Mouse (Mus musculus): ENCODE measurements around the gene Pde4d. TPM values are rescaled to one million over a fixed set of nuclear protein-coding genes. Genes with fewer than 3 reads are reported as not detected.
"Not testable (repeated sequence)": the region's sequence is repeated elsewhere in the genome, so short reads cannot be mapped to it uniquely, and the experiment has no call there.

Pde4d gene
- polyA plus RNA-seq, 1 experiment from 2014 or later = 14.8 TPM

DNA sequence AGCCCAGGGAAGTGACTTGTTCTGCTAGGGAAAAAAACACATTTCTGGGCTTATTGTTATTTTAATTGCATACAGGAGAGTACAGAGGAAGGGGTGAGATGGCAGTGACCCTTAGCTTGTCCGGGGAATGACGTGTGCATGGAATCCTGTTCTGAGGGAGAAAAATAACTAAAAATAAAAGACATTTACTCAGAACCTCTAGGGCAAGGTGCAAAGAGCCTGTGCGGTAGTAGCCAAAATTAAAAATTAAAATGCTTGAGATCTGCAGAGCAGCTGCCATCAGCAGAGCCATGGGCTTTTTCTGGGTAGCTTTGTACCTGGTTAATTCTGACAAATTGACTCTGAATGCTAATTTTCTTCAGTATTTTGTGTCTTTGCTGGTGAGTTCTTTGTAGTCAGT is 322.6 kb downstream of the Pde4d start:
- 47% methylated on average over 3 of the region's 3 CpGs for WGBS
- H3K4me3 ChIP-seq (ENCODE audit: low read length) = no peak overlapping the region

GRCm38 (mm10) chr13:108774981-108775380 is 325.2 kb downstream of the Pde4d start:
- ATAC-seq (ENCODE audit: low FRiP score, low TSS enrichment) = no peak
- Histone ChIP-seq H3K27ac (ENCODE audit: low read depth, low read length) (no peak overlapping the region), H3K9me3 (ENCODE audit: control insufficient read depth, low read length) (no peaks in the 10 kb centered on the region), H3K9ac (ENCODE audit: low read depth, low read length) (no peak overlapping the region), H3K4me2 (replicated peaks; ENCODE audit: low read depth, low read length) (no peak overlapping the region), H3K4me3 (ENCODE audit: low read length) (no peak overlapping the region), H3K4me1 (ENCODE audit: control insufficient read depth, insufficient read depth, low read length) (no peaks in the 10 kb centered on the region), H3K27me3 (ENCODE audit: control insufficient read depth, insufficient read depth, low read length) (no peaks in the 10 kb centered on the region), H3K36me3 (ENCODE audit: control insufficient read depth, insufficient read depth, low read length) (no peaks in the 10 kb centered on the region)
- 91% methylated on average over 1 of the region's 1 CpGs for WGBS

More for the DNA sequence above, 322.6 kb downstream of the Pde4d start:
- Histone ChIP-seq H3K4me1 (ENCODE audit: control insufficient read depth, insufficient read depth, low read length) (no peaks in the 10 kb centered on the region), H3K27ac (ENCODE audit: low read depth, low read length) (no peak overlapping the region), H3K36me3 (ENCODE audit: control insufficient read depth, insufficient read depth, low read length) (no peaks in the 10 kb centered on the region), H3K27me3 (ENCODE audit: control insufficient read depth, insufficient read depth, low read length) (no peaks in the 10 kb centered on the region), H3K9ac (ENCODE audit: low read depth, low read length) (no peak overlapping the region), H3K4me2 (replicated peaks; ENCODE audit: low read depth, low read length) (no peak overlapping the region), H3K9me3 (ENCODE audit: control insufficient read depth, low read length) (no peaks in the 10 kb centered on the region)
- ATAC-seq (ENCODE audit: low FRiP score, low TSS enrichment) = no peak

GRCm38 (mm10) chr13:108775882-108776281 is 326.1 kb downstream of the Pde4d start:
- Histone ChIP-seq H3K27ac (ENCODE audit: low read depth, low read length) (no peak overlapping the region), H3K9me3 (ENCODE audit: control insufficient read depth, low read length) (no peaks in the 10 kb centered on the region), H3K27me3 (ENCODE audit: control insufficient read depth, insufficient read depth, low read length) (no peaks in the 10 kb centered on the region), H3K9ac (ENCODE audit: low read depth, low read length) (no peak overlapping the region), H3K4me2 (replicated peaks; ENCODE audit: low read depth, low read length) (no peak overlapping the region), H3K4me1 (ENCODE audit: control insufficient read depth, insufficient read depth, low read length) (no peaks in the 10 kb centered on the region), H3K4me3 (ENCODE audit: low read length) (no peak overlapping the region), H3K36me3 (ENCODE audit: control insufficient read depth, insufficient read depth, low read length) (no peaks in the 10 kb centered on the region)
- no peak for ATAC-seq (ENCODE audit: low FRiP score, low TSS enrichment)
- 72% methylated on average over 7 of the region's 7 CpGs for WGBS

DNA sequence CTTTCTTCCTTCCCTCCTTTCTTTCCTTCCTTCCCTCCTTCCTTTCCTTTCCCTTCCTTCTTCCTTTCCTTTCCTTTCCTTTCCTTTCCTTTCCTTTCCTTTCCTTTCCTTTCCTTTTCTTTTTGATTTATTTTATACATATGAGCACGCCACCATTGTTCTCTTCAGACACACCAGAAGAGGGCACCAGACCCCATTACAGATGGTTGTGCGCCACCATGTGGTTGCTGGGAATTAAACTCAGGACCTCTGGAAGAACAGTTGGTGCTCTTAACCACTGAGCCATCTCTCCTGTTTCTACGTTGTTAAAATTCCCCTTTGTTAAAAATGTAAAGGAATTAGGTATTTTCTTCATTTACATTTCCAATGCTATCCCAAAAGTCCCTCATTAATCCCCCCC is 347.9 kb downstream of the Pde4d start:
- not testable (repeated sequence) for H3K9ac ChIP-seq (ENCODE audit: low read depth, low read length); H3K4me2 ChIP-seq (replicated peaks; ENCODE audit: low read depth, low read length); H3K9me3 ChIP-seq (ENCODE audit: control insufficient read depth, low read length); H3K4me1 ChIP-seq (ENCODE audit: control insufficient read depth, insufficient read depth, low read length); H3K36me3 ChIP-seq (ENCODE audit: control insufficient read depth, insufficient read depth, low read length); H3K4me3 ChIP-seq (ENCODE audit: low read length); H3K27me3 ChIP-seq (ENCODE audit: control insufficient read depth, insufficient read depth, low read length); H3K27ac ChIP-seq (ENCODE audit: low read depth, low read length); ATAC-seq (ENCODE audit: low FRiP score, low TSS enrichment)
- 81% methylated on average over 3 of the region's 3 CpGs for WGBS

DNA sequence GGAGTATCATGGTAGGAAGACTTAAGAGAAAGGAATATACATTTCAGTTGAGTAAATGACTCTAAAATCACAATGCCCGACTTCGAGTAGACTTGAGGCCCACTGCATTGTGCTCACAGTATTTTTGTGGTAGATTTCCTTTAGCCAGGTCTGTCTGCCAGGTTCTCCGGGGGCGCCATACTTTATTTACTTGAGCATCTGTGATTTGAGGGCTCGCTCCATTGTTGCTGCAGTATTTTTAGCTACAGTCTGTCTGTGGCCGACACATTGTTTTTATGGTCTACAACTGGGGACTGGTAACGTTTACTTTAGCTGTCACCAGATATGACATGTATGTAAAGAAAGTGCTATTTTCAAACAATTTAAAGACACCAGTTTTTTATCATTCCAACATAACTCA is 359.4 kb downstream of the Pde4d start:
- Histone ChIP-seq H3K4me1 (ENCODE audit: control insufficient read depth, insufficient read depth, low read length) (no peaks in the 10 kb centered on the region), H3K4me2 (replicated peaks; ENCODE audit: low read depth, low read length) (no peak overlapping the region), H3K27me3 (ENCODE audit: control insufficient read depth, insufficient read depth, low read length) (no peaks in the 10 kb centered on the region), H3K9ac (ENCODE audit: low read depth, low read length) (no peak overlapping the region), H3K9me3 (ENCODE audit: control insufficient read depth, low read length) (no peaks in the 10 kb centered on the region), H3K27ac (ENCODE audit: low read depth, low read length) (no peak overlapping the region), H3K36me3 (ENCODE audit: control insufficient read depth, insufficient read depth, low read length) (no peaks in the 10 kb centered on the region), H3K4me3 (ENCODE audit: low read length) (no peak overlapping the region)
- ATAC-seq (ENCODE audit: low FRiP score, low TSS enrichment) = no peak
- WGBS = 80% methylated on average over 7 of the region's 7 CpGs

DNA sequence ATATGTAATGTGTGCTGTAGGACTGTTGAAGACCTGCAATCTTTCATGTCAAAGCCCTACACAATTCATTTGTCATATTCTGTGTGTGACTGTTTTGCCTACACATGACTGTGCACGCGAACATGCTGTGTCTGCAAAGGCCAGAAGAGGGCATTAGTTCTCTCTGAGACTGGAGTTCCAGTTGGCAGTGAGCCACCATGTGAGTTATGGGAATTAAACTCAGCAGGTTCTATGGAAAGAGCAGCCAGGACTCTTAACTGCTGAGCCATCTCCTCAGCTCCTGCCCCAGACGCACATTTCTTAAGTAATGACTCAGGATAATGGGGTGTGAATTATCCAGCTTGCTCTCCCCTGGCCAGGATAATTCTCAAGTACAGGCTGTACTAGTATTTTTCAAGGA is 363.2 kb downstream of the Pde4d start:
- H3K4me2 ChIP-seq (replicated peaks; ENCODE audit: low read depth, low read length) = no peak overlapping the region
- no peaks in the 10 kb centered on the region for H3K36me3 ChIP-seq (ENCODE audit: control insufficient read depth, insufficient read depth, low read length)
- no peak for ATAC-seq (ENCODE audit: low FRiP score, low TSS enrichment)
- no peak overlapping the region for H3K27ac ChIP-seq (ENCODE audit: low read depth, low read length)
- H3K9ac ChIP-seq (ENCODE audit: low read depth, low read length) = no peak overlapping the region
- no peak overlapping the region for H3K4me3 ChIP-seq (ENCODE audit: low read length)
- no peaks in the 10 kb centered on the region for H3K27me3 ChIP-seq (ENCODE audit: control insufficient read depth, insufficient read depth, low read length)
- H3K4me1 ChIP-seq (ENCODE audit: control insufficient read depth, insufficient read depth, low read length) = no peaks in the 10 kb centered on the region
- WGBS = 51% methylated on average over 3 of the region's 3 CpGs
- no peaks in the 10 kb centered on the region for H3K9me3 ChIP-seq (ENCODE audit: control insufficient read depth, low read length)

GRCm38 (mm10) chr13:108819846-108820408 is 370.2 kb downstream of the Pde4d start:
- H3K36me3 ChIP-seq (ENCODE audit: control insufficient read depth, insufficient read depth, low read length) = no peaks in the 10 kb centered on the region
- ATAC-seq (ENCODE audit: low FRiP score, low TSS enrichment) = no peak
- no peaks in the 10 kb centered on the region for H3K9me3 ChIP-seq (ENCODE audit: control insufficient read depth, low read length)
- H3K4me3 ChIP-seq (ENCODE audit: low read length) = no peak overlapping the region
- H3K27me3 ChIP-seq (ENCODE audit: control insufficient read depth, insufficient read depth, low read length) = no peaks in the 10 kb centered on the region
- no peak overlapping the region for H3K4me2 ChIP-seq (replicated peaks; ENCODE audit: low read depth, low read length)
- no peaks in the 10 kb centered on the region for H3K4me1 ChIP-seq (ENCODE audit: control insufficient read depth, insufficient read depth, low read length)
- H3K27ac ChIP-seq (ENCODE audit: low read depth, low read length) = no peak overlapping the region
- no peak overlapping the region for H3K9ac ChIP-seq (ENCODE audit: low read depth, low read length)
- WGBS = 77% methylated on average over 6 of the region's 6 CpGs

DNA sequence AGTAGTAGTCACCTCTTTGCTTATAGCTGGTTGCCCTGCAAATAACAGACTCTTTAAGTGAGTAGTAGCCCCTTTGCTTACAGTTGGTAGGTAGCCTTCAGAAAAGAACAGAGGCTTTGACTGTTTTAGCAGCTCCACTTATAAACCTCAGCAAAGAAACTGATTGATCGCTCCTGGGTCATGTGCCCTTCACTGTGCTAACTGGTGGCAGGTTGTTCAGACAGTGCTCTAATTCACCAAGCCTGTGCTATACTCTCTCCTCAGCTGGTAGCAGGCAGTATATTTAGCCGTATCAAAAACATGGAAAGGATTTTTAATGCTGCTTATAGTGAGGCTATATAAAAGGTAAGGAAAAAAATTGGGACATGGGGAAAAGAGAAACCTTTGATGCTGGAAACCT is 370.7 kb downstream of the Pde4d start:
- Histone ChIP-seq H3K36me3 (ENCODE audit: control insufficient read depth, insufficient read depth, low read length) (no peaks in the 10 kb centered on the region), H3K27me3 (ENCODE audit: control insufficient read depth, insufficient read depth, low read length) (no peaks in the 10 kb centered on the region), H3K9me3 (ENCODE audit: control insufficient read depth, low read length) (no peaks in the 10 kb centered on the region), H3K9ac (ENCODE audit: low read depth, low read length) (no peak overlapping the region), H3K27ac (ENCODE audit: low read depth, low read length) (no peak overlapping the region), H3K4me1 (ENCODE audit: control insufficient read depth, insufficient read depth, low read length) (no peaks in the 10 kb centered on the region), H3K4me3 (ENCODE audit: low read length) (no peak overlapping the region), H3K4me2 (replicated peaks; ENCODE audit: low read depth, low read length) (no peak overlapping the region)
- 89% methylated on average over 2 of the region's 2 CpGs for WGBS
- ATAC-seq (ENCODE audit: low FRiP score, low TSS enrichment) = no peak

DNA sequence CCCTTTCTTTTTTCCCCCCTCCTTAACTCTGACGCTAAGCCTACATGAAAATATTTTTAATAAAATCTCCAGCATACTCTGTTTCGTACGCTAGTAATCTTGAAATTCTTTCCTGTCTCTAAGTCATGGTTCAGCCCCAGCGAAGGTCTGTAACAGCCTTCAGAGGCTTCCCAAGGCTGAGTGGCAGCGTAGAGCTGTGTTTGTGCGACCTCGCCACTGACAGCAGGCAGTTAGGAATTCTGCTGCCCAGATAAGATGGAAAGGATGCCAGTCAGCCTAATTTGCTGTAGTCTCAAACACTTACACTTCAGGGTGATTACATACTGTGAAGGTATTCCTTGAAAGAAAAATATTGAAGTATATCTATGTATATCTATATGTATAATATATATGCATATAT is 371.5 kb downstream of the Pde4d start:
- Histone ChIP-seq H3K4me3 (ENCODE audit: low read length) (no peak overlapping the region), H3K9ac (ENCODE audit: low read depth, low read length) (no peak overlapping the region), H3K9me3 (ENCODE audit: control insufficient read depth, low read length) (no peaks in the 10 kb centered on the region), H3K4me2 (replicated peaks; ENCODE audit: low read depth, low read length) (no peak overlapping the region), H3K27ac (ENCODE audit: low read depth, low read length) (no peak overlapping the region), H3K27me3 (ENCODE audit: control insufficient read depth, insufficient read depth, low read length) (no peaks in the 10 kb centered on the region), H3K36me3 (ENCODE audit: control insufficient read depth, insufficient read depth, low read length) (no peaks in the 10 kb centered on the region), H3K4me1 (ENCODE audit: control insufficient read depth, insufficient read depth, low read length) (no peaks in the 10 kb centered on the region)
- 90% methylated on average over 7 of the region's 7 CpGs for WGBS
- ATAC-seq (ENCODE audit: low FRiP score, low TSS enrichment) = no peak

All from kidney, embryonic 14.5 days (tissue).